Mouse (Mus musculus): ENCODE results near the gene Aatf.
"Not testable (repeated sequence)": the region's sequence is repeated elsewhere in the genome, so short reads cannot be mapped to it uniquely, and the experiment has no call there.

Gene Aatf

GRCm38 (mm10) chr11:84434879-84435278 lies 78.4 kb downstream of the Aatf start:
- DNase-seq (ENCODE audit: low read depth, low spot score), result no peak

GRCm38 (mm10) chr11:84430336-84430735 lies 83.0 kb downstream of the Aatf start:
- DNase-seq (ENCODE audit: low read depth, low spot score), result no peak

GRCm38 (mm10) chr11:84429581-84429980 lies 83.7 kb downstream of the Aatf start:
- peak; percentile 40 for DNase-seq (ENCODE audit: low read depth, low spot score)

GRCm38 (mm10) chr11:84426633-84426998 lies 86.7 kb downstream of the Aatf start:
- no peak for DNase-seq (ENCODE audit: low read depth, low spot score)

- DNase-seq (ENCODE audit: low read depth, low spot score), result no peak
Measured at GRCm38 (mm10) chr11:84425736-84426632, 87.3 kb downstream of the Aatf start.

- DNase-seq (ENCODE audit: low read depth, low spot score), result no peak
Measured at GRCm38 (mm10) chr11:84420779-84421178, 92.5 kb downstream of the Aatf start.

DNA sequence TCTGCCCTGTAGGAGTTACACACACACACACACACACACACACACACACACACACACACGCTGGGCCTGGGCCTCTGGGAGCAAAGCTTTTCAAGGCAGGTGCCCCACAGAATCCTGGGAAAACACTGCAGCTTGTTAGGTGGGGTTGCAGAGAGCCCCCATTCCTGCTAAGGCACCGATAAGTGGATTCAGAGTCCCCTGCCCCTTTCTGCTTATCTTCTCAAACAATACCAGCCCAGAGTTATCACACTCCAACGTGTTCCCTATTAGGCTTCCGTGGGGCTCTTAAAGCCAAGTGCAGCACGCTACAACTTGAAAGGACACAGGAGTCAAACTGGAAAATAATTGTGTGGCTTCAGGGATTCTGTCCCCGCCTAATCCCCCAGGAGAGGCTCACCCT lies 100.2 kb downstream of the Aatf start:
- no peak for DNase-seq (ENCODE audit: low read depth, low spot score)

DNA sequence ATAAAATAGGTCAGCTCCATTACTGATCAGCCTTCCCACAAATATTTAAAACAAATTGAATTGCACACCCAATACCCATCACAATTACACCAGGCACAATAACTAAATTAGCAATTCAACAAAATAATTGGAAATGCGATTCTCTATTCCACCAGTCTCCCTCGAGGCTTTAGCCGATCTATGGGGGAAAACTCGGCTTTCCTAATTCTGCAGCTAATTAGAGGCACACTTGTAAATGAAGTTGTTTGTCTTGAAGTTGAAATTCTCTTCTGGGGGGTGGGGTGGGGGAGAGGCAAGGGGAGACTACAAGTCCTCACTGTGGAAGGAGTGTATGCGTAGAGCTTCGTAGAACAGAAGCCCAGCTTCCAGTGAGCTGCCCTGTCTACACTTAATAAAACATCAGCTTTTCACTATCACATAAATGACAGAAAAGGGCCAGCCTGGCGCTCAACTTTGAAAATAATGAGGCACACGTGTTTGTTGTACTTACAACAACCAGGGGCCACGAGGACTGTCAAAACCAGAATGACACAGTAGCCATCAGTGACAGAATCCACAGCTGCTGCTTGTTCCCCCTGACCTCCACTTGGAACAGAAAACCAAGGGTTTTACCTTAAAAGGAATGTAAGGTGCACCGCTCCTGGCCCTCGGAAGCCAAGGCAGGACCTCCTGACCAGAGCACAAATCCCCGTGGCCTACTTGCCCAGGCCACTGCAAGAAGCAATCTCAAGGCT lies 101.0 kb downstream of the Aatf start:
- no peak for DNase-seq (ENCODE audit: low read depth, low spot score)

GRCm38 (mm10) chr11:84411642-84412018 lies 101.7 kb downstream of the Aatf start:
- no peak for DNase-seq (ENCODE audit: low read depth, low spot score)

DNA sequence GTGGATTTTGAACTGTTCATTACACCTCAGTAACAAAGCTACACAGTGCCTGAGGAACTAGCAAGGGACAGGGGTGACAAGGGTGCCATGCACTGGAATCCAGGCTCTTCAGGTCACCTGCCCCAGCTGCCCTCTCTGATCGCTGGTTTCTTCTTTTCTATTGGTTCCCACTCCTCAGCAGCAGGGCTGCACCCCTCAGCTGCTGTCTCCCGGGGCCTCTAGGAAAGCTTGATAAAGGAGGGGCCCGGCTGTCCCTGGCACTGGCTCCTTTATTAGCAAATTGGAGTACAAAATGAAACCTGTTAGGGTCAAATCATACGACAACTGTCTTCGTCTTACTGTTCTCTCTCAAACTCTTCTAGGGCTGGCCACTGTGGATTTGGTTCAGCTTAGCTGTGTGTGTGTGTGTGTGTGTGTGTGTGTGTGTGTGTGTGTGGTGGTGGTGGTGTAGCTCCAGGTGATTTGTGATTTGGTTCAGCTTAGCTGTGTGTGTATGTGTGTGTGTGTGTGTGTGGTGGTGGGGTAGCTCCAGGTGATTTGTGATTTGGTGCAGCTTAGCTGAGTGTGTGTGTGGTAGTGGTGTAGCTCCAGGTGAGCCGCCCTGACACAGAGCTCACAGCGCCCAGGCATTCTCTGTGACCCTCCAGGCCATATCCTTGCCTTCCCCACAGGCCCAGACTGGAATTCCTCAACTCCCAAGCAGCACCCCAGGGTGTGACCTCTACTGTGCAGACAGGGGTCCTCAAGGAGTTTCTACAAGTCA lies 102.3 kb downstream of the Aatf start:
- no peak for DNase-seq (ENCODE audit: low read depth, low spot score)

DNA sequence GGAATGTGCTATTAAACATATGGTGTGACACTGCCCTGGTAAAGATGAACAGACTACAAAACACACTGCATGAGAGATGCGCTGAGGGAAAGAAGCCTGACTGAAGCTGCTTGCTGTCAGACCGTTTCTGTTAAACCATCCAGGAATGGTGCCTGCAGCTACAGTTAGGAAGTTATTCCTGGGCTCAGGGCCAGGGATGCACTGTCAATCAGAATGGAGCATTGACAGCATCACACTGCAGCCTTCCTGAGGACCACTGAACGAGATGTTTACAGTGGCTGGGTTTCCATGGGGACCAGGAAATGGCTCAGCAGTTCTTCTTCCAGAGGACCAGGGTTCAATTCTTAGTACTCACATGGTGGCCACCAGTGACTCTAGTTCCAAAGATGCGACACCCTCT lies 102.9 kb downstream of the Aatf start:
- DNase-seq (ENCODE audit: low read depth, low spot score), result no peak

GRCm38 (mm10) chr11:84406733-84407132 lies 106.6 kb downstream of the Aatf start:
- no peak for DNase-seq (ENCODE audit: low read depth, low spot score)

DNA sequence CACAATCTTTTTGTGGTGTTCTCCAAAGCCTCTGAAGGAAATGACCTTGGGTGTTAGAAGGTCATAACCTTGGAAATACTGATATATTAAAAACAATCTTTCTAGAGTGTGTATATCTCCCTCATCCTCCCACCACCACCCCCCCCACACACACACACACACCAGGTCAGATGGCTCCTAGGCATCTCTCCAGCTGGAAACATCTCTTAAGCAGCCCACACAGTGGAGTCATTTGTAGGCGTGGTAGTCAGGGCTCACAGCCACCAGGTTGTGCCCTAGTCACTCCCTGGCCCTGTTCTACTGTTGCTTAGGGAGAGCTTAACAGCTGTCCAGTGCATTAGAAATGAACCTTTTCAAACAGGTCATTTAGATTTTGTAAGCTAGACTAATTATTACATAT lies 118.3 kb downstream of the Aatf start:
- DNase-seq (ENCODE audit: low read depth, low spot score), result no peak

DNA sequence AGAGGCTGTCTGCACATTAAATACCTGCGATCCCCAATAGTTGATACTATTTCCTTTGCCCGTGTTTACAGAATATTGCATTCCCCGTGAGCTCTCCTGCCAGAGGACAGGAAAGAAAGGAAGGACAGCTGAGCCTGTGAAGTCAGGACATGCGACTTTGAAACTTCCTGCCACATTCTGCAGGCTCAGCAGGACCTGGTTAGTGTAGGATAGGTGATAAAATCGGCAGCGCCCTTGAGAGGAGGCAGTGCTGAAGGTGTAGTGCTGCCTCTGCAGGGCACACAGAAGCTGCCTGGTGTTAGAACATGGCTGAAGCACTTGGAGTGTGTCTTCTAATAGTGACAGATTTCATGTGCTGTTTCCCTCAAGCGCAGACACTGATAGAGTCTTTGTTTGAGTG lies 119.8 kb downstream of the Aatf start:
- no peak for DNase-seq (ENCODE audit: low read depth, low spot score)

- not testable (repeated sequence) for DNase-seq (ENCODE audit: low read depth, low spot score)
Measured at GRCm38 (mm10) chr11:84392066-84392465, 121.3 kb downstream of the Aatf start.

DNA sequence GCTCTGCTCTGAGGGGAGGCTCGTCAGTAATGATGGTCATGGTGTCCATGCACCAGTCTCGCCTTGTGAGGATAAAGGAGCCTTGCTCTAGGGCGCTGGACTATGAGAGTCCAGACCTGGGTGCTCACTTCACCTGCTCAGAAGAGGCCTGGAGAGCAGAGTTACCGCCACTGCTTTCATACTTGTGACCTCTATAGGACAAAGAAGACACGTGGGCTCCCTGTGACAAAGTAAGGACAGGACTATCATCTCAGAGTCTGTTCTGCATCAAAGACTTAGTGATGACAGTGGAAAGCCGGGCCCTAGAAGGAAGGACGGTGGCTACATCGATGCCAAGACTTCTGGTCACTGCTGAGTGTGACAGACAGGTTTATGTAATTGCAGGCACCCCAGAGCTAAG lies 122.2 kb downstream of the Aatf start:
- no peak for DNase-seq (ENCODE audit: low read depth, low spot score)

GRCm38 (mm10) chr11:84389332-84389731 lies 124.0 kb downstream of the Aatf start:
- no peak for DNase-seq (ENCODE audit: low read depth, low spot score)

- DNase-seq (ENCODE audit: low read depth, low spot score), result no peak
Measured at GRCm38 (mm10) chr11:84383891-84384290, 129.4 kb downstream of the Aatf start.

GRCm38 (mm10) chr11:84382450-84382849 lies 130.9 kb downstream of the Aatf start:
- DNase-seq (ENCODE audit: low read depth, low spot score), result no peak

- no peak for DNase-seq (ENCODE audit: low read depth, low spot score)
Measured at GRCm38 (mm10) chr11:84376510-84377365, 136.6 kb downstream of the Aatf start.

DNA sequence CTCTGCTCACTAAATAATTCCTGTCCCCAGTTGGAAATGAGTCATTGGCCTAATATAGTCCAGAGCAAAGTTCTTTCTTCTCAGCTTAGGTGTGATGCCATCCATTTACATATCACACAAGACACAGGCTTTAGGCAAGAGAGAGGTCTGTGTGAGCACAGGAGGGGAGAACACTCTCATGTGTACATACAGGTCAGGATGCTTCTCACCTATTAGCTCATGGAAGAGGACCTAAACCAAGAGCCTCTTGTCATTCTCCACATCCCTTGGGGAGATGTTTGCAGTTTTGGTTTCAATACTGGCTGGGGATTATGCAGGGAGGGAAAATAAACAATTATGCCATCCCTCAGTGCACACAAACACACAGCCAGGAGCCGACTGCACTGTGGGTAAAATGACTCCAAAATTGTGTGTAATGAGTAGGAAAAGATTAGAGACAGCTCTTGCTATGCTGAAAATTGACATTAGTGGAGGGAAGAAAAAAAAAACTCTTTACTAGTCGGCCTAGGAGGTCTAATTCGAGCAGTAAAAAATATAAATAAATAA lies 137.3 kb downstream of the Aatf start:
- DNase-seq (ENCODE audit: low read depth, low spot score), result no peak
